Mouse (Mus musculus) spleen, postnatal 10 days (tissue): ENCODE measurements around the gene Smpdl3b.
A peak's percentile ranks its signal among the peaks of the same experiment; 100 is the strongest.

ENCODE experiments used
- DNase-seq, 2 experiments: peaks; one replicate each; pipeline ENCODE4 v3.0.0; 2021 to 2022; ENCODE audit warnings: low spot score in 2 of 2

The Smpdl3b gene

GRCm38 (mm10) chr4:132734766-132735165, 22.3 kb downstream of the Smpdl3b start:
- DNase-seq, result no peak

DNA sequence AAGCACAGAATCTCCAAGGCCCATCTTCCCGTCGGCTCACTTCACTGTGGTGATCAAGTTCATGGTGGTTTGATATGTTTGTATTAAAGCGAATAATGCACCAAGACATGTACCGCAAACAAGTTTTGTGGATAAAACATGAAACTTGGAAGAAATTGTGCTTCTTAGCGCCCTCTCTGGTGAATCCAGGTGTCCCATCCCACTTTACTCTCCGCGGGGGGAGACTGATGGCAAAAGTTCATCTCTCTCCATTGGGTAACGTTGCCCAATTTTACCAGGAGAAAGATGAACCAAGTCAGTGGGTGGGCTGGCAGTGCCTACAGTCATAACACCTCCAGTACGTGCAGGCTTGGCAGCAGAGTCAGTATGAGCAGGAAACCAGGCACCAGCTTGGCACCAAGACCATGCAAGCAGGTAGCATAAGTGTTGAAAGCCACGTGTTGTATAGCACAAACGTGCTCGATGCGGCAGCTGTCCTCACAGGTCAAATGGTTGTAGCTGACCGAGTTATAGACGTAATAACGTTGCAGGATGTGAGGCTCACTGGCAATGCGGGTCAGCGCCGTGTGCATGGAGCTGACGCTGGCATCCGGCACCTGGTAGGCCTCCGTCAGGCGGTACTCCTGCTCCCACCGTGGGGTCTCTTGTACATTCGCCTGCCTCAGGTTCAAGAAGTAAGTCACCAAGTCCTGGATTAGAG, 23.8 kb downstream of the Smpdl3b start:
- no peak for DNase-seq

DNA sequence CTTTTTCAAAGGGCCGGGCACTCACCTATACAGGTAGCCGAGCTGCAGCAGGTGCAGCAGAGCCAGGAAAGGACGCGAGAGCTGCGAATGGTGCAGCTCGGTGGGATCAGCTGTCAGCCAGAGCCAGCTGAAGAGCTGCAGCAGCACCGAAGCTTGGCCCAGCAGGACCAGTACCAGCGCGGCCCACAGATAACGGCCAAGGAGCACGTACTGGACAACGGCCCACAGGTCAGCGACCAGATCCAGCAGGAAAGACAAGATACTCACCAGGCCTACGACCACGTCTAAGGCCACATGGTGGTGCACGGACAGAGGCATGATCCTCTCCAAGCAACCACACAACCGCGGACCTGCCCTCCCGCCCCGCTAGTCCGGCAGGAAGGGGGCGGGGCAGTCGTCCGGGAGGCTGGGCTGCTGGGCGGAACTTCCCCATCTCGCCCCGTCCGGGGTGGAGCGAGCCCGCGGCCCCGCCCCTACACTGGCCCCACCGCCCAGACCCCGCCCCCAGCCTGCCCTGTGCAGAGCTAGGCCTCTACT, 24.8 kb downstream of the Smpdl3b start, which contains the start of gene Xkr8:
Gene Xkr8 (minus strand): TSS at position 399 of the 537 bp plus-strand sequence.
- peak; percentile 79 to 95 for DNase-seq

DNA sequence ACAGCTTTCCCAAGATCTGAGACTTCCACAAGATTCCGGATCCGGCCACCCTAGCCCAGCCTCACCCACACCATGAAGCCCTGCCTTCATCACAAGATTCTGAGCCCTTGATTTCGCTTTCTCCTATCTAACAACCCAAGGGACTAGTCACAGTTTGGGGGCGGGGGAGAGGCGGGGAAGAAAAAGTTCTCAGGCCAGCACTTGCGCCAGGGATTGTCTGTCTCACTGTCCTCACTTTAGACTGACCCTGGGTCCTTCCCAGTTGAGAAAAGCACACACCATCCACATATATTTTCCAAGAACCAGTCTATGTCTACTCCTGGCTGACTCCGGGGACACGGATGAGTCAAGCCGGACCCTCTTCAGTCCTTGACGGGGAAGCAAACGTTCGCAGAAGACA, 25.4 kb downstream of the Smpdl3b start:
- DNase-seq, result no peak

DNA sequence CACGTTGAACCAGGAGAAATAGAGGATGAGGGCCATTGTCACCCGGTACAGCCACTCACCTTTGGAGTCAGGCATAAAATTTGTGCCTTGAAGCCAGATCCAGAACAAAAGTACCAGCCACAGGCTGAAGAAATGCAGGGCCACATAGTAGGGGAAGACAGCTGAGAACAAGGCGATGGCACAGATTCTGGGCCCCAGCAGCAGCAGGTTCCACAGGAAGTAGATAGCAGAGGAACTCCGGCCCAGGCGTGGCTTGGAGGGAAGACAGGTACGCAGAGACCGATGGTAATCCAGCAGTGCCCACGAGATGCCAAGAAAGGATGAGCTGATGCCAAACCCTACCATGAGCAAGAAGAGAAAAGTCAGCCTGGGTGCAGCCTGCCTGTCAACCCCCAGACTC, 28.8 kb downstream of the Smpdl3b start:
- DNase-seq, result no peak

DNA sequence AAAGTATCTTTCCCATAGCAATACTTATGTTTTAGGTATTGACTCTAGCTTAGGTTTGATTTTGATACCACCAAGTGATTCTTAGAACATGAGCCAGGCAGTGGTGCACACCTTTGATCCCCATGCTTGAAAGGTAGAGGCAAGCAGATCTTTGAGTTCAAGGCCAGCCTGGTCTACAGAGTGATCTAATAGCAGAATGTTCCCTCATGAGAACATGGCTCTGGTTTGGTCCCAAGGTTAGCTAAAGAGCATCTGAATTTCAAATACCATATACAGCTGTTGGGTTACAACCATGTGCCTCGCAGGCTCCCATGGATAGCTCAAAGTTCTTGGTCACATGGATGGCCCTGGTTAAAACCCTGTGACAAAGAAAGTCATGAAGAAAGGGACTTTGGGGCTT, 38.8 kb downstream of the Smpdl3b start:
- DNase-seq, result no peak

DNA sequence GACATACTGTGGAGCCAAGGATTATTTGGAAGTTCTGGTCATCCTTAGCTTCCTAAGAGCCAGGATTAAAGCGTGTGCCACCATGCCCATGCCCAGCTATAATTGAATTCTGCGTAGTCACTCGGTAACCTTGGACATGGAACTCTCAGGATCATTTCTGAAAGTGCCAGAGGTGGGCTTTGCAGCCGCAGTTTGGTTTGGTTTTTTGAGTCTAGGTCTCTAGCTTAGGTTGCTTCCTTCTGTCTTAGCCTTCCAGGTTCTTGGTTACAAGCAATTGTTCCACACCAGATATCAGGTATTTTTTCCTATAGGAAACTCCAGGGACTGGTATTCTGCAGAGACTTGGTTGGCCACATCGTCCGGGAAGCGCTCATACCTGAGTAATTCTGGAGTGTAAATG, 43.9 kb downstream of the Smpdl3b start:
- DNase-seq, result no peak

GRCm38 (mm10) chr4:132706885-132707284, 50.2 kb downstream of the Smpdl3b start:
- DNase-seq, result no peak

- DNase-seq, result no peak
These were observed 55.0 kb downstream of the Smpdl3b start for GRCm38 (mm10) chr4:132702076-132702475.

GRCm38 (mm10) chr4:132693366-132693765, 63.7 kb downstream of the Smpdl3b start:
- no peak for DNase-seq

DNA sequence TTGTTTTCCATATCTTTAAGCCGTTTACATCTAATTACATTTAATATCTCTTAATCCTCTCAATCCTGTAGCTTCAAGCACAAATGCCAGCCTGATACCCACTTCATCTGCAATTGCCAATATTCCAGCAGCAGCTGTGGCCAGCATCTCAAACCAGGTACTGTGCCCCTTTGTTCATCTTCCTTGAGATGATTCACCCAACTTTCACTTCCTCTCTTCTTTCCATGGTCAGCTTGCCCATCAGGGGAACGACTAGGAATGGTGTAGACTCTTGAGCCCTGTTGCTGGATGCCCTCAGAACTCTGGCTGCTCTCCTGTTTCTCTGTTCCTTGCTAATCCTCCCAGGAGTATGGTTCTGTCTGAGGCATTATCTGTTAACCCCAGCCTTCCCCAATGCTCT, 67.4 kb downstream of the Smpdl3b start:
- no peak for DNase-seq
